Mouse (Mus musculus): ENCODE measurements around the gene Cyp27b1.
A peak's percentile ranks its signal among the peaks of the same experiment; 100 is the strongest.

Gene Cyp27b1

GRCm38 (mm10) chr10:127047954-127048353 is at the start of gene Cyp27b1:
Gene Cyp27b1, plus strand, starts transcription at chr10:127048250.
- DNase-seq (ENCODE audit: low read depth, low spot score), result no peak

GRCm38 (mm10) chr10:127000529-127000928 is 47.5 kb upstream of the Cyp27b1 start, which contains the start of gene Avil:
Gene Avil, plus strand, starts transcription at chr10:127000709.
- no peak for DNase-seq (ENCODE audit: low read depth, low spot score)

GRCm38 (mm10) chr10:127001297-127001696 is 46.8 kb upstream of the Cyp27b1 start:
- DNase-seq (ENCODE audit: low read depth, low spot score), result no peak

GRCm38 (mm10) chr10:127002056-127002455 is 46.0 kb upstream of the Cyp27b1 start:
- no peak for DNase-seq (ENCODE audit: low read depth, low spot score)

GRCm38 (mm10) chr10:127002765-127003164 is 45.3 kb upstream of the Cyp27b1 start:
- no peak for DNase-seq (ENCODE audit: low read depth, low spot score)

GRCm38 (mm10) chr10:127003334-127003733 is 44.7 kb upstream of the Cyp27b1 start:
- DNase-seq (ENCODE audit: low read depth, low spot score), result no peak

GRCm38 (mm10) chr10:127003806-127004205 is 44.2 kb upstream of the Cyp27b1 start:
- DNase-seq (ENCODE audit: low read depth, low spot score), result no peak

GRCm38 (mm10) chr10:127016488-127016887 is 31.6 kb upstream of the Cyp27b1 start:
- DNase-seq (ENCODE audit: low read depth, low spot score), result no peak

GRCm38 (mm10) chr10:127017071-127017470 is 31.0 kb upstream of the Cyp27b1 start:
- no peak for DNase-seq (ENCODE audit: low read depth, low spot score)

- DNase-seq (ENCODE audit: low read depth, low spot score), result no peak
These were observed 29.6 kb upstream of the Cyp27b1 start for GRCm38 (mm10) chr10:127018422-127018821.

- peak; percentile 94 for DNase-seq (ENCODE audit: low read depth, low spot score)
These were observed 17.4 kb upstream of the Cyp27b1 start, which contains the start of gene Tsfm for GRCm38 (mm10) chr10:127030336-127031296. Gene Tsfm, minus strand, starts transcription at chr10:127030840.

GRCm38 (mm10) chr10:127033301-127033741 is 14.7 kb upstream of the Cyp27b1 start:
- DNase-seq (ENCODE audit: low read depth, low spot score), result no peak

- DNase-seq (ENCODE audit: low read depth, low spot score), result no peak
These were observed 11.8 kb upstream of the Cyp27b1 start for GRCm38 (mm10) chr10:127036273-127036672.

- no peak for DNase-seq (ENCODE audit: low read depth, low spot score)
These were observed 10.4 kb upstream of the Cyp27b1 start for GRCm38 (mm10) chr10:127037641-127038040.

- DNase-seq (ENCODE audit: low read depth, low spot score), result peak; percentile 29
These were observed 7.4 kb upstream of the Cyp27b1 start for GRCm38 (mm10) chr10:127040569-127041214.

- peak; percentile 34 for DNase-seq (ENCODE audit: low read depth, low spot score)
These were observed 6.7 kb upstream of the Cyp27b1 start, which contains the start of the genes Mettl1 and Eef1akmt3 for GRCm38 (mm10) chr10:127041274-127041766. Gene Mettl1, plus strand, starts transcription at chr10:127041414. Gene Eef1akmt3, minus strand, starts transcription at chr10:127041513.

- peak; percentile 92 for DNase-seq (ENCODE audit: low read depth, low spot score)
These were observed 6.2 kb upstream of the Cyp27b1 start for GRCm38 (mm10) chr10:127041774-127042338.

- DNase-seq (ENCODE audit: low read depth, low spot score), result no peak
These were observed 5.5 kb upstream of the Cyp27b1 start for GRCm38 (mm10) chr10:127042468-127043115.

- DNase-seq (ENCODE audit: low read depth, low spot score), result no peak
These were observed 4.9 kb upstream of the Cyp27b1 start for GRCm38 (mm10) chr10:127043187-127043586.

GRCm38 (mm10) chr10:127048608-127049394 is 751 bp downstream of the Cyp27b1 start:
- peak; percentile 34 for DNase-seq (ENCODE audit: low read depth, low spot score)

All from CD4-positive, CD25-positive, alpha-beta regulatory T cell, adult 2 months (primary cell).